Mouse (Mus musculus): ENCODE data around the gene S100a5.
A peak's percentile ranks its signal among the peaks of the same experiment; 100 is the strongest.

S100a5 gene

DNA sequence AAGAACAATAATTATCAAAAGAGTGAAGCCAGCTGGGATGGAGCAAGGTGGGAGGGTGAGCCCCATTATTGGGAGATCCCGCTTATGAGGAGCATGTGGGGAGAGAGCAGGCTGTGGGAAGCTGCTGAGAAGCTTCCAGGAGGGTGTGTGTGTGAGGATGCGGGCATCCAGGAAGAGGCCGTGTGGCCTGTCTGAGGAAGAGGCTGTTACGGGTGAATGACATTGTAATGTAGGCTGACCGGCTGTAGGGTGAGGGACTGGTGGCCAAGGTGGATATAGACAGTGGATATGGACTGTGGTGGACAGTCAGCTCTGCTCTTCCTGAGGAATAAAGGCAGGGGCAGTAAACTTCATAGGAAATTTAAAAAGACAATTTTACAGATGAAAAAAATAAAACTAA is 17.2 kb downstream of the S100a5 start:
- no peak for DNase-seq (ENCODE audit: low spot score in 2 of 2)

DNA sequence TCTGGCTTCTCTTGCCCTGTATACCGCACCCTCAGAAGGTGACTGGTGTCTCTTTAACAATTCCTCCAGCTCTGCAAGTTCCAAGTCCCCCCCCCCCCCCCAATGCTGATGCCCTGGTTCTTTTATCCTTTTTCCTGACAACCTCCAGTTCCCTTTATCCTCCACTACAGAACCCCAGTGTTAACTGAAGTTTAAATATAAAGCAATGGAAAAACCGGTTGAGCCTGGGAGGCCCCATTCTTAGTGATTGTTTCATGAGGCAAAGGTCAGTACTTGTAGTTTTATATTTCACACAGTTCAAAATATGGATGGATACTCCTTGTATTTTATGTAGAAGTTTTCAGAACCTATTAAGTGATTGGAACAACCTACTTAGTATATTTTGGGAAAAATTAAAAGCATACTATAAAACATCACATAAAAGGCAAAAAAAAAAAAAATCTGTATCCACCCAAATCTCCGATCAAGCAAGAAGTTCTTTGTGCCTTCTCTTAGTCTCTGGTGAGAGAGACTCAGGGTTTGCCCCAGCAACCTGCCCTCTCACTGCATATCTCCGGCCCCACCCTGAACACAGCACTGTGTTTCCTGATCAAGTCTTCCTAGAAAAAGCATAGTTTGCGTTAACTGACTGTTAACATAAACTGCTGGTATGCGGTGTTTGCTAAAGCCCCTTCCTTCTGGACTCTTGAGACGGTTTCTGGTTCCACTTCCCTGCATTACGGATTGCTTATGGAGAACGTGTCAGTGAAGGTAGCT is 18.1 kb downstream of the S100a5 start:
- DNase-seq (ENCODE audit: low spot score in 2 of 2): no peak

DNA sequence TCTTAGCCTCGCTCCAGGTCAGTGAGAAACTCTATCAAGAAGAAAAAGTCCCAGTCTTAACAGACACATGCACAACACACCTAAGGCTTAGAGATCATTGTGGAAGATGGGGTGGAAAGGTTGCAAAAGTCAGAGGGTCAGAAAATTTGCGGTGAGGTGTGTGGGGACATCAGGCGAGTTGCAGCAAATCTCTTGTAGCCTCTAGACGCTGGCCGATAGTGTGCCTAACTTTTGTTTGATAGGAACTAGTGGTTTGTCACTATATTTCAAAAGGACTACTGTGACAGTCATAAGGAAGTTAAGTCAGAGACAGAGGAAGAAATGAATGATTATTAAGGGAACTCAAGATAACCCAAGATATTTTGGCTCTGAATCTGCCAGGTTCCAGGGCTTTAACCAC is 19.0 kb downstream of the S100a5 start:
- DNase-seq (ENCODE audit: low spot score in 2 of 2): no peak

DNA sequence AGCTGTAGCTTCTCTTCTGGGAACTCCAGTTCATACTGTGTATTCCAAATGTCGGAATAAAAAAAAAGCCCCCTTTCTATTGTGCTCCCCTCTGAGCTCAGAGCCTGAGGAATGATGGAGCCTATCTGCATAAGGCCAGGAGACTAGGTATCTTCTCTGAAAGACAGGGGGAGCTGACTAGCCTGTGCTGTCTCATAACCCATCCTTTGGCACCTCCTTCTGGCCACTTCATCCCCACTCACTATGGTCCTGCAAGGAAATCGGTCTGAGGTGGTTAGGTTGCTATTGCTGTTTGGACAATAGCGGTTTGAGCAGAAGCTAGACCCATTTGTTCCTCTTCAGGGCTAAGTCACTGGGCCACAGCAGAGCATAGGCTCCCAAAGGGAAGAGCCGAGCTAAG is 19.5 kb downstream of the S100a5 start:
- peak in 1 of 2 experiments; percentile 35 for DNase-seq (ENCODE audit: low spot score in 2 of 2)

DNA sequence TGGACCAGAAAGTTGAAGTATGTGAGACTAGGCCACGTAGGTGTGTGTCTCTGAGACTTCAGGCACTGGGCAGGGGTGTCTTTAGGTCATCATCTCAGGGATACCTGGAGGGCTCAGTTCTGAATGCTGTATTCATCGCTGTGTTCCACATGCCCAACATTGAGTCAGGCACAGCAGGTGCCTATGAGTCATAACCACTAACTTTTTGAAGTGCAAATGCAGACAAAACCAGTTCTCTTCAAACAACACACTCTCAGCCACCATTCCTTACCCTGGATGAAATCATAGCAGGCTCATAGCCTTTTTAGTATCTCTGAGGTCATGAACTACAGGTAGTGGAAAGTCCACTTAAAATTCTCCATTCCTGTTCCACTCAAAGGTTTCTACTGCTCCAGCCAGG is 21.0 kb downstream of the S100a5 start:
- DNase-seq (ENCODE audit: low spot score in 2 of 2): no peak

DNA sequence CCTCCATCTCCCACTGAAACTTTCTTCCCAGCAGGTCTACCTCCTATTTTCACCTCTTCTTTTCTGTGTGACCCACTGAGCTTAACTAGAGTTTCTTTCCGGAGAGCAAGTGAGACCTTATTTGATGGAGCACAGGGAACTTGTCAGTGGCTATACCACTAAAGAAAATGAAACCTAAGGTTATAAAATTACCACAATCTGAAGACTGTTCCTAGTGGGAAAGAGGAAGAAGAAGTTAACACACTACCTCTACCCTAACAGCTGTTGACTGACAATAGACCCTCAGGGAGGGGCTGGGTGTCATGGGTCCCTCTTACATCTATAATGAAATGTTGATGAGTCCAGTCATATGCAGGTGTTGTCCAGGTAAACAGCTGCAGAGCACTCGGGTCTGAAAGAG is 23.7 kb downstream of the S100a5 start:
- no peak for DNase-seq (ENCODE audit: low spot score in 2 of 2)

DNA sequence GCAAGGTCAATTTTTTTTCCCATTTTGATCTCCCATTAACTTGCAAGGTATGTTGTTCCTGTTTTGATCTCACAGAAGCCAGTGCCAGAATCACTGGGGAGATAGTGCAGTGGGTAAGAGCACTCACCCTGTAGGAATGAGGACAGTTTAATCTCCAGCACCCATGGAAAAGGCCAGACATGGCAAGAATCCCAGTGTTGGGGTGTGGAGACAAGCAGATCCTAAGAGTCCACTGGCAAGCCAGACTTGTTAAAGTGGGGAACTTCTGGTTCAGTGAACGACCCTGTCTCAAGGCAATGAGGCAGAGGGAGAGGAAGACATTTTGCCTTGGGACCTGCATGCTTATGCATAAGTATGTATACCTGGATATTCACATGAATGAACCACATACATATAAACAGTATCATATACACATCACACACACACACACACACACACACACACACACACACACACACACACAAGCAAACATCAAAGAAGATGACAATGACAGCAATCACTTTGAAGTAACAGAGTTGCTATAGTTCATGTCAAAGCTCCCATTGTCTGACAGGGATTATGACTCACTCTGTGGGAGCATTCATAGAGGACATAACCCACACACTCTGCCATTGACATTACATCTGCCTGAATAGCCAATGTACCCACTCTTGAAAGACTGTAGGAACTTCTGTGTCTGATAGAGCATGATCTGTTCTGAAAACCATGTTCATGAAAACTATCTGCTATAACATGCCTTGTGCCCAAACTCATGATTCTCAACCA is 30.4 kb downstream of the S100a5 start:
- DNase-seq (ENCODE audit: low spot score in 2 of 2): no peak

DNA sequence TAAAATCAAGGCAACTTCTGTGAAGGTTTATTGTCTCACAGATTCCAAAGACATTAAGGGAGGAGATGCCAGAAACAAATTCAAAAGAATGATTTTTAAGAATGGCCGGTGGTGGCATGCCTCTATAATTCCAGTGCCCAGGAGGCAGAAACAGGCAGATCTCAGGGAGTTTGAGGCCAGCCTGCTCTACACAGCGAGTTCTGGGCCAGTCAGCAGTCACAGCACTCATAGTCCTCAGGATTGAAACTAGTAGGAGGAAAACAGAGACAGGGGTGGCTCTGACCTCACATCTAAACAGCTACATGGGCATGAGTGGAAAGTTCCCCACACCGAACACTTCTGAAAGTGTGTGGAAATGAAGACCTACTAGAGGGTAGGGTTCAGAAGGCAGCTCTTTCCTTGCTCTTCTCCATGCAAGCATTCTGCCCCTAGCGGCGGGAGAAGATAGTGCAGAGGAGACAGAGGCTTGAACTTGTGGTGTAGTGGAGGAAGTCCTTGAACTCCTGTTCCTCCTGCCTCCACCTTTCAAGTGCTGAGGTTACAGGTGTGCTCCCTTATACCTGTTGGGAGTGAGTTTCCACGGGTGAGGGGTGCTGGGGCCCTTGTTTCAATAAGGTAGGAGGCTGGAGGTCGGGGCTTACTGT is 31.3 kb downstream of the S100a5 start:
- peak; percentile 33 to 53 for DNase-seq (ENCODE audit: low spot score in 2 of 2)

DNA sequence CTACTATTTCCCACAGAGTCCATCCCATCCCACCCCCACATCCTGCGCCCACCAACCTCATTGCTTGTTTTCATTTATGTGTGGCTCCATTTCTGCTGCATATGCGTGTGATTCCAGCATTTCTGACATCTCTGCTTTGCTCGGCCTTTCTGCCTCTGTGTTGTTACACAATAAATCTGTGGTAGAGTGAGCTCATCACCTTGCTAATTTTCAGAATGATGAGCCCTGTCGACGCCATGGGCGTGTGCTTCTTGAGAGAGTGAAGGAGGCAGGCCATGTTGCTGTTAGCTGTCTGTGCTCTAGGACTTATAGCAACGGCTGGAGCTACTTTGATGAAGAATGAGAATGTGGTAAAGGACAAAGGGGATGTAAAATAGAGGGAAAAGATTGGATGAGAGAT is 32.7 kb downstream of the S100a5 start:
- no peak for DNase-seq (ENCODE audit: low spot score in 2 of 2)

DNA sequence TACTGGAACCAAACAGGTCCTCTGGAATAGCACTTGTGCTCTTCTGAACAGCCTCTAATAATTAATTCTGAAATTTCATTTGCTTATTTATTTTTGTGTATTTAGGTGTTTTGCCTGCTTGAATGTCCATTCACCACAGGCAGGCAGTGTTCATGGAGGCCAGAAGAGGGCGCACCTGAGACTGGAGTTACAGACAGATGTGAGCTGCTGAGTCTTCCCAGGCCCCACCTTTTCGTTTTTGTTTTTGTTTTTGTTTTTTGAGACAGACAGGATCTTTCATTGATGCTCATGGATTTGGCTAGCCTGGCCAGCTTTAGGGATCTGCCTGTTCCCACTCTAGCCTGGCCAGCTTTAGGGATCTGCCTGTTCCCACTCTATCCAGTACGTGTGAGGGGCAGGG is 35.9 kb downstream of the S100a5 start:
- DNase-seq (ENCODE audit: low spot score in 2 of 2): peak; percentile 17 to 19

DNA sequence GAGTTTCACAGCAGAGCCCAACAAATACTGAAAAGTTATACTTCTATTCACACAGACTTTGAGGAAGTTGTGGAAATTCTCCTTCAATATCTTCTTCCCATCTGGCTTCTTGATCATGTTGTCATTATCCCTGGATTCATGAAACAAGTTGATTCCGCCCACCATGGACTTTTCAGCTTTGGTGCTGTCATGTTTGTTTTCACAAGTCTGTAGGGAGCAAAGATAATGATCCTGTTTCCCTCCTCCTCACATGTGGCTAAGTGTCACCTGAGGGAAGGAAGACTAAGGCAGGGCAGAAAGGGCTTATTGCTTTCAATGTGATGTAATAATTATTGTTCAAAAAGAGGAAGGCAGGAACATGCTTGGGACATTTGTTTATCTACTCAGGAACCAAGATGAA is 39.0 kb downstream of the S100a5 start:
- no peak for DNase-seq (ENCODE audit: low spot score in 2 of 2)

DNA sequence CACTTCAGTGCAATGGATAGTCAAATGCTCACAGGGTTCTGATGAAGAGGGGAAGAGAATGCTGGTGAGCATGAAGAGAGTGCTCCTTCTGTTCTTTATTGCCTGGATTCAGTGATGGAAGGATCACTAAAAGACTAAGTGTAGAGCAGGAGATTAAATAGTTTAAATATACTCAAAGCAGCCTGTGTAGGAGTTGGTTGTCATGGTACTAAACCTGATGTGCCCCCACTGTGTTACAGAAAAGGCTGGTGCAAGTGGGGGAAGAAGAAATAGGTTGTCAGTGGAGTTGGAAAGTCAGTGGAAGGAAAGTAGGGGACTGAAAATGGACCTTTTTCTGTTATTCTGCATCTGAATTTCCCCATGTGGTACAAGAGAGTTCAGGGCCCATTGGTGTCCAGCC is 40.7 kb downstream of the S100a5 start:
- no peak for DNase-seq (ENCODE audit: low spot score in 2 of 2)

DNA sequence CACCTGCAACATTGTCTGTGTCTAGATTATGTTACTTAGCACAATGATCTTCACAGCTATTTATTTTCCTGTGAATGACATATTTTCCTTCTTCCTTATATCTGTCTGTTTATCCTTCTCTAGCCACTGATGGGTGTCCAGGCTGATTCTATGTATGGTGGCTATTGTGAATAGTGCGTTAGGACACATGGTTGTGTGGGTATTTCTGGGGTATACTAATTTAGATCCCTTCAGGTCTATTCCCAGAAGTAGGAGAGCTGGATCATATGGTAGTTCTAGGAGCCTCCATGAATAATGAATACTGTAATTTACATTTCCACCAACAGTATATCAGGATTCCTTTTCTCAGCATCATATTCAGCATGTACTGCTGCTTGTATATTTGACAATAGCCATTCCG is 41.5 kb downstream of the S100a5 start:
- no peak for DNase-seq (ENCODE audit: low spot score in 2 of 2)

DNA sequence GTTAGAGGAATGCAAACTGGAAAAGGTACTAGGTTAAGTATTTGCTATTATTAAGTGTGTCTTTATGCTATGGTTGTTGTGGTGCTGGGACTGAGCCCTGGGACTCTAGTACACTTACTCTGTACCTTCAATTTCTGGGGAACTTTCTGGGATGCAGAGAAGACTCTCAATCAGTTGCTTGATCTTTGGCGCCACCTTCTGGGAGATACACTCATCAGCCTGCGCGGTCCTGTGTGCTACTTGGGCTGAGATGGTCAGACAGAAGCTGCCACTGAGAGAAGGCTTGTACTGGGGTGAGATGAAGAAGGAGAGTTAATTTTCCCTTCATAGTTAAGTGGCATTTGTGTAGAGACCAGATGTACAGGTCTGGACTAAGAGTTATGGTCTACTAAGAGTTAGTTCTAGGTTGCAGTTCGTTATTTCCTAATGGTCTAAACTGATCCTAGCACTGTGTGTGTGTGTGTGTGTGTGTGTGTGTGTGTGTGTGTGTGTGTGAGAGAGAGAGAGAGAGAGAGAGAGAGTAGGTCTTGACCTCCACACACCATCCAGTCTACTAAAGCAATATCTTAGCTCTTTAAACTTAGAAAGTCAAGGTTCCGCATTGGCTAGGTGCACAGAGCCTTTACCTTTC is 44.7 kb downstream of the S100a5 start:
- DNase-seq (ENCODE audit: low spot score in 2 of 2): peak; percentile 28 to 49

DNA sequence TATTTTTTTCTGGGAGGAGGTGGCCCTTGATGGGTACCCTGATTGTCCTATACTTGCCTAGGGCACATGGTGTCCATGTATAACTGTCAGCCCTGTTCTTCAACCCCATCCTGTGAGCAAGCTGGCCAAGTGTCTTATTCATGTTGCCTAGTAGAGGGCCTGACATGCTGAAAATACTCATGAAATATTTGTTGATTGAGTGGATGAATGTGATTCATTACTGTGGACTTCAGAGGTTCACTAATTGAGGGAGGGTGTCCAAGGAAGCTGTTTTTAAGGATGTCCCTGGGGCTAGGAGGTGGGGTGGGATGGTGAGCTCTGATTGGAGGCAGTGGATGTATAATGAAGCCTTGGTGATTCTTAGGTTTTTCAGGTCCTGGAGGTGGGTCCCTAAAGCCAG is 45.4 kb downstream of the S100a5 start, which contains the start of gene S100a7a:
Gene S100a7a (plus strand): TSS at position 301 of the 400 bp plus-strand sequence.
- DNase-seq (ENCODE audit: low spot score in 2 of 2): no peak

DNA sequence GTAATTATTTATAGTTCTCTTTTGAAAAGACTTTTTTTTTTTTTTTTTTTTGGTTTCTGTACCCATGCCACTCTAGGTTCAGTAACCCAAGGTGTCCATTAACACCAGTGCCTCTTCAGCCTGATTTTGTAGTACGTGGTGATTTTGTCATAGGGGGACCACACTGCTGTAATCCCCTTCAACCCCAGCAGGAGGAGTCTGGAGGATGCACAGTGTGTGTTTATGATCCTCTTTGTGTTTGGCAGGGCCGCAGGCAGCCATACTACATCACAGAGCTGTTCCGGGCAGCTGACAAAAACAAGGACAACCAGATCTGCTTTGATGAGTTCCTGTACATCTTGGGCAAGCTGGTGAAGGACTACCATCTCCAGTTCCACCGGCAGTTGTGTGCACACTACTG is 49.1 kb downstream of the S100a5 start:
- no peak for DNase-seq (ENCODE audit: low spot score in 2 of 2)

DNA sequence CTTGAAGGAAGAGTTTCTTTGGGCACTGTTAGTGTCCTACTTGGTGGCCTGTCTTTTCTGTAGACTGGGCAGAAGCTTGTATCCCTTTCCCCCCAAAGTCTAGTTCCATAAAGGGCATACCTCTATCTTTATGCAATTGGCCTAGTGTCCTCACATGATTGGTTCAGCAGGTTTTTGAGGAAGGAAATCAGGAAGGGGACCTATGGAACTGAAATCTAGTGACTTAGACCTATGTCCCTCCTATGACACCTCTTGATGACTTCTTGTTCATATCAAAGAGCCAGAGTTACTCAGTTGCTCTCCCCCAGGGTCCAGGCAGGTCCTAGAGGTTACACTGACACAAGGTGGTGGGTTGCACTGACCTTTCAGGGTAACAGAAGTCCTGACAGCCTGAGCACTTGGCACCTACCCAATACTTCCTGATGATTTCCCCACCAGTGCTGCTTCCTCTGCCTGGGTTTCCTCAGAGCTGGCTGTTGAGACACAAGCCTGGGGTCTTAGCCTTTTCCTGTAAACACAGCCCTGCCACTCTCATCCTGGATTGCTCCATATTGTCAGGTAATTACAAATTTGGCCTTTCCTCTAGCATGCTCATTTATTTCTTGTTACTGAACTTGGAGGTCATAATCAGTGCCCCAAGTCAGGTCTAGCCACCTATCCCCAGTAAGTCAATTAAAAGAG is 51.2 kb downstream of the S100a5 start:
- DNase-seq (ENCODE audit: low spot score in 2 of 2): peak in 1 of 2 experiments; percentile 12
